Mouse (Mus musculus) embryonic facial prominence, embryonic 13.5 days (tissue): ENCODE measurements around the gene Cubn. TPM values are rescaled to one million over a fixed set of nuclear protein-coding genes. Genes with fewer than 3 reads are reported as not detected.
A peak's percentile ranks its signal among the peaks of the same experiment; 100 is the strongest.

ENCODE experiments used
- ATAC-seq: fragments of 200-750 bp; cut with Nextera tagmentation; 2 replicates; pipeline ENCODE4 v1.8.0; 2017; ENCODE audit warnings: low read depth; ENCODE audit not compliant: insufficient number of reproducible peaks, insufficient read depth, low FRiP score, low TSS enrichment
- H3K27ac ChIP-seq: fragments of 300-500 bp; sonication (generic); 2 replicates; pipeline ENCODE4 v1.5.1; 2015; ENCODE audit warnings: moderate library complexity, mild to moderate bottlenecking, inconsistent platforms
- H3K27me3 ChIP-seq: fragments of 300-500 bp; sonication (generic); 2 replicates; pipeline ENCODE4 v1.6.1; 2015; ENCODE audit warnings: mild to moderate bottlenecking, inconsistent platforms
- H3K36me3 ChIP-seq: fragments of 300-500 bp; sonication (generic); 2 replicates; pipeline ENCODE4 v1.6.1; 2015; ENCODE audit warnings: mild to moderate bottlenecking, inconsistent platforms
- H3K4me1 ChIP-seq: fragments of 300-500 bp; sonication (generic); 2 replicates; pipeline ENCODE4 v1.6.1; 2015; ENCODE audit warnings: inconsistent platforms
- H3K4me2 ChIP-seq: fragments of 300-500 bp; sonication (generic); 2 replicates; pipeline ENCODE4 v1.6.1; 2015; ENCODE audit warnings: moderate library complexity, mild to moderate bottlenecking, inconsistent platforms
- H3K4me3 ChIP-seq: fragments of 300-500 bp; sonication (generic); 2 replicates; pipeline ENCODE4 v1.5.1; 2015; ENCODE audit warnings: mild to moderate bottlenecking, inconsistent platforms
- H3K9ac ChIP-seq: fragments of 300-500 bp; sonication (generic); 2 replicates; pipeline ENCODE4 v1.6.1; 2015; ENCODE audit warnings: mild to moderate bottlenecking, inconsistent platforms
- H3K9me3 ChIP-seq: fragments of 300-500 bp; sonication (generic); 2 replicates; pipeline ENCODE4 v1.6.1; 2016; ENCODE audit warnings: inconsistent platforms
- WGBS: fragments of 180-500 bp; shearing (Covaris S2); methylation state at CpG from one replicate; pipeline ENCODE4 v1.1.7; 2015; ENCODE audit warnings: mixed read lengths; 5-methylcytosine and 5-hydroxymethylcytosine counted together
- polyA plus RNA-seq: library from polyadenylated mRNA; unstranded; fragments of >200 nt; fragmentation: Nextera tagmentation; extraction: Ambion mirVana; gene quantifications from 2 replicates; pipeline ENCODE4 v1.2.1, GENCODE M21; 2015

Cubn gene
- polyA plus RNA-seq, 1 experiment from 2014 or later = 0.14 TPM

DNA sequence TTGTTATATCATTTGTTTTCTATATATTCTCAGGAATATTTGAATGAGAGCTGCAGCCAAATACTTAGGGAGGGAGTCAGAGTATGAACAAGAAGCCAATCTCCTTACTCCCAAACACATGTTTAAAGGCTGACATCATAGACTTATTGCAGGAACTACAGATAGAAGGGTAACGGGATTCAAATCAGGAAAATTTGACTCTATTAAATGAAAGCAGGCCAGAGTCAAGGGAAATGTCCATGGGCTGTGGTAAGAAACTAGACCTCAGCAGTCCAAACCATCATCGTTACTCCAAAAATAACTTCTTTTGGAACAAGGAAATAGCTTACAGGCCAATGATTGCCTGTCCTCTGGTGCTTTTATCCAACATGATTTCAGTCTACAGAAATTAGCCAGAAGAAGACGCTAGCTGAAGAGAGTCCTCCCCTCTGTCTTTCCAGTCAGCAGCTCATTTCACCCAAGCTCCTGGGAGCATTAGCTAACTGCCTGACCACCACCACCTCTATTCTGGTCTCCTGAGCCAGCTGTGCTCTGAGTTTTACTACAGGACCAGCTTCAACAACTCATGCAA is 53.3 kb downstream of the Cubn start:
- H3K4me2 ChIP-seq = no peak overlapping the region
- H3K27me3 ChIP-seq = no peaks in the 10 kb centered on the region
- no peak for ATAC-seq
- no peak overlapping the region for H3K4me3 ChIP-seq
- H3K27ac ChIP-seq = no peak overlapping the region
- WGBS = 74% methylated on average over 3 of the region's 3 CpGs
- H3K9me3 ChIP-seq = no peaks in the 10 kb centered on the region
- no peak overlapping the region for H3K9ac ChIP-seq
- no peaks in the 10 kb centered on the region for H3K36me3 ChIP-seq
- H3K4me1 ChIP-seq = no peaks in the 10 kb centered on the region

DNA sequence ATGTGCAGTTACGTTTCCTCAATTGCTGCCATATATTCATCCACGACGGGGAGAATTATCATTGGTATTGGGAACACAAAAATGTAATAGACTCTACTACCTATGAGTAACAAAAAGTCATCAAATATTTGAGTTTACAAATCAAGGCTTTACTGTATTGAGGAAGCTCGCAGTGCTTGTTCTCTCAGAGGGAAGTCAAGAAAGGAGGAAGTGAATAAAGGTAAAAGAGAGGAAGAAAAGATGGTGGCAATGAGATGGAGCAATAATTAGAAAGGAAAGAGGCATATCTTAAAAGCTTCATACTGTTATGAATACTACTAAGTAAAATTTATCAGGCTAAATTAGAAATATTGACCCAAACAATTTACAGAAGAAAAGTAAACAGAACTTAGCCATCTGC is 59.6 kb downstream of the Cubn start:
- no peaks in the 10 kb centered on the region for H3K9me3 ChIP-seq
- no peaks in the 10 kb centered on the region for H3K36me3 ChIP-seq
- WGBS = 86% methylated on average over 4 of the region's 4 CpGs
- H3K27me3 ChIP-seq = no peaks in the 10 kb centered on the region
- ATAC-seq = no peak
- H3K4me3 ChIP-seq = no peak overlapping the region
- no peak overlapping the region for H3K27ac ChIP-seq
- no peaks in the 10 kb centered on the region for H3K4me1 ChIP-seq
- no peak overlapping the region for H3K9ac ChIP-seq
- H3K4me2 ChIP-seq = no peak overlapping the region

DNA sequence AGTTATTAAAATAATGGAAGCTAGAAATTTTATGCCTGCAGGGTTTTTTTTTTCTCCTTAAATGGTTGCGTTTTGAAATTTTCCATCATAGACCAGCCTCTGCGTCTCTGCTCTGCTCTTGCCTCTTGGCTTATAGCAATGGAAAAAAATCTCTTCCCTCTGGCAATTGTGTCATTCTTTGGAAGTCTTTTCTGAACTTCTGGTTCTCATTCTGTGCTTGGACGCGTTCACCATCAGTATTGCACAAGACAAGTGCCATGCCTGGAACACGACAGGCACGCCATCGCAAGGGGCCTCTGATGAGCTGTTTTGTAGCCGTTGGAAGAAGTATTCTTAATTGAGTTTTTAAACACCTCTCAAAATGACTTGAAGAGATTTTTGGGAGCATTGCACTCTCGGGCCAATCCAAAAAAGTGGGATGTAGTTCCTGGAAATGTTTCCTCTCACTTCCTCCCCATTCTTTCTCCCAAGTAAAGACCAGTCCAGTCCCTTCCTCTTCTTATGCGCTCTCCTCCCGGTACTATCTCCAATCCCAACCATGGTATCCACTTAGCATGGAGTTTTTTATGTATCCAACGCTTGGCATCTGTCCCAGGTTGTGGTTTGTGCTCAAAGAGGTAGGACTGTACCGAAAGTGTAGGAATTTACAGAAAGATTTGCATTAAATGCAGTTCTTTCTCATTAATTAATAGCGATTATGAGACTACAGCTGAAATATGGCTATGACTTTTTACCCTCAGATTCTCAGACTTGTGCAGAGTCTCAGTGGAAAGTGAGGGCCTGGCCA is 69.4 kb downstream of the Cubn start:
- Histone ChIP-seq H3K4me2 (no peak overlapping the region), H3K4me3 (no peak overlapping the region), H3K9me3 (no peaks in the 10 kb centered on the region), H3K4me1 (0 out of 2 replicates have a peak, but pooled peaks cover 5% of the 10 kb centered on the region), H3K27me3 (no peaks in the 10 kb centered on the region), H3K27ac (peak overlapping the region; percentile 51; the same call in 1 of the 2 replicates), H3K9ac (no peak overlapping the region), H3K36me3 (no peaks in the 10 kb centered on the region)
- WGBS = 72% methylated on average over 14 of the region's 14 CpGs
- no peak for ATAC-seq

DNA sequence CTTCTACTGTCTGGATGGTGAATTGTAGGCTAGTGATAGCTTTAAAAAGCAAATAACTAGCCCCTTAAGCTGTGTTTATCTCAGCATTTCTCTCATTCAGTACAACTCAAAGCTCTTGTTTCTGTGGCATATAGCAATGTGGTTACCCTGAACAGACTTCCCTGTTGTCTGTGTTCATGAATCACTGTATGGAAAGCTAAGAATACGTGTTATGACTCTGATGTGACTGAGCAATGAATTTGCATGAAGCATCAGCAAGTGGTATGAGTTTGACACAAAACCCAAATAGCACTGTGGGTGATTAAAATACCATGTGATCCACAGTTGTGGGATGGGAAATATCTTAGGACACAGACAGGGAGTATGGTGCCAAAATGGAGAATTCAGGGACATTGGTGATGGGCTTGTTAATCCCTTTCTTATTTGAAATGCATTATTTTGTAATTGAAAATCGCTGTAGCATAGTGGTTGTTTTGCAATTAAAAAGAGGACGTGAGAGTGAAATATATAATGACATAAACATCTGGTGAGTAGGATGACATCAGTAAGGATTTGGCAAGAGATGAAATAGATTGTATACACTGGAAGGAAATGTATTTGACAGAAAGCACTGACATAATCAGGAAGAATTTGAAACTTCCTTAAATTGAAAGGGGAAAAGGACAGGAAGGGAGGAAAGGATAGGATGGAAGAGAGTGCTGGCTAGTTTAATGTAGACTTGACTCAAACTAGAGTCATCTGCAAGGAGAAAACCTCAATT is 74.7 kb downstream of the Cubn start:
- no peak for ATAC-seq
- Histone ChIP-seq H3K9ac (no peak overlapping the region), H3K9me3 (no peaks in the 10 kb centered on the region), H3K36me3 (no peaks in the 10 kb centered on the region), H3K27ac (no peak overlapping the region), H3K4me3 (no peak overlapping the region), H3K27me3 (no peaks in the 10 kb centered on the region), H3K4me1 (no peaks in the 10 kb centered on the region; the same call in 1 of the 2 replicates), H3K4me2 (no peak overlapping the region)
- WGBS = 67% methylated on average over 3 of the region's 3 CpGs

DNA sequence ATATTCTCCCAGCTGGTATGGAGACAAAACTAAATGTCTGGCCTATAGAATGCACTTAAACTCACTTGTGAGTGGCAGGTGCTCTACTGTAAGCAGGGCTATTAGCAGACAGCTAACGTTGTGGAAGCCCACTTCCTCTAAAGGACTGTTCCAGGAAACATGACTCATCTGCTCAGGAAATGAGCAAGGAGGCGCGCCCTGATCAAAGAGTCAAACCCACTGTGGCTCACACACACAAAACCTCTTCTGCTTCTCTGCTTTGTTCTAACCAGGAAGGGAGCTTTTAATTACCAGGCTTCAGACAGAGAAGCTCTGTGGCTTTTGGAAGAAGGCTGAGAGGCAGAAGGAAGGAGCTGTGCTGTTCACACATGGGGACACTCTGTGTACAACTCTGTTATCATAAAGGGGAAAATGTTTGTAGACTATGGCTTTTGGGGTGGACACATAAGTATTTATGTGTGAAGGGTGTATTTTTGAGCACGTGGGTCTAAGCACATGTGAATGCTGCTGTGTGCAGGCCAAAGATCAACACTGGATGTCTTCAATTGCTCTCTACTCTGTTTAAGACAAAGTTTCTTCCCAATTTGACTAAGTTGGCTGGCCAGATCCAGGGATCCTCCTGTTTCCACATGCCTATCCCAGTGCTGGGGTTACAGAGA is 78.0 kb downstream of the Cubn start:
- 40% methylated on average over 4 of the region's 4 CpGs for WGBS
- H3K27ac ChIP-seq = peak overlapping the region; percentile 58
- H3K4me1 ChIP-seq = peaks cover 7% of the 10 kb centered on the region
- H3K36me3 ChIP-seq = no peaks in the 10 kb centered on the region
- H3K9ac ChIP-seq = no peak overlapping the region
- H3K27me3 ChIP-seq = no peaks in the 10 kb centered on the region
- no peak for ATAC-seq
- no peak overlapping the region for H3K4me2 ChIP-seq
- H3K4me3 ChIP-seq = no peak overlapping the region
- H3K9me3 ChIP-seq = no peaks in the 10 kb centered on the region

DNA sequence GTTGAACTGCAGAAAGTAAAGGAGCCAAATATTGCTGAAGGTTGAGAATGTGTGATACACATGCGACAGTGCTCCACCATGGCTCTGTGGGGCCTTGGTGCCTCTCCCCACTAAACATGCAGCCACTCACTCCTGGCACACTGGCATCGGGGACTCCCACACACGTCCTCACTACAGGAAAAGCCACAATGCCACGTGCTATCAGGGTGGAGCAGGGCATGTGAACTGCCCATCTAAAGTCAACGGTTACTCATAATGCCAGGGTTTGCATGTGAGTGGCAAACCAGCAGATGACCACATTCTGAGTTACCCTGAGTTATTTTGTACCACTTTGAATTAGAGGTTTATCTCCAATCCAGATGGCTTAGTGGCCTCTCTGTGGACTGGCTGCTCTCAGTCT is 81.0 kb downstream of the Cubn start:
- H3K4me2 ChIP-seq = no peak overlapping the region
- no peaks in the 10 kb centered on the region for H3K9me3 ChIP-seq
- peaks cover 15% of the 10 kb centered on the region for H3K4me1 ChIP-seq
- H3K4me3 ChIP-seq = no peak overlapping the region
- WGBS = 76% methylated on average over 5 of the region's 5 CpGs
- H3K9ac ChIP-seq = no peak overlapping the region
- no peak overlapping the region for H3K27ac ChIP-seq
- no peaks in the 10 kb centered on the region for H3K36me3 ChIP-seq
- no peak for ATAC-seq
- H3K27me3 ChIP-seq = no peaks in the 10 kb centered on the region

DNA sequence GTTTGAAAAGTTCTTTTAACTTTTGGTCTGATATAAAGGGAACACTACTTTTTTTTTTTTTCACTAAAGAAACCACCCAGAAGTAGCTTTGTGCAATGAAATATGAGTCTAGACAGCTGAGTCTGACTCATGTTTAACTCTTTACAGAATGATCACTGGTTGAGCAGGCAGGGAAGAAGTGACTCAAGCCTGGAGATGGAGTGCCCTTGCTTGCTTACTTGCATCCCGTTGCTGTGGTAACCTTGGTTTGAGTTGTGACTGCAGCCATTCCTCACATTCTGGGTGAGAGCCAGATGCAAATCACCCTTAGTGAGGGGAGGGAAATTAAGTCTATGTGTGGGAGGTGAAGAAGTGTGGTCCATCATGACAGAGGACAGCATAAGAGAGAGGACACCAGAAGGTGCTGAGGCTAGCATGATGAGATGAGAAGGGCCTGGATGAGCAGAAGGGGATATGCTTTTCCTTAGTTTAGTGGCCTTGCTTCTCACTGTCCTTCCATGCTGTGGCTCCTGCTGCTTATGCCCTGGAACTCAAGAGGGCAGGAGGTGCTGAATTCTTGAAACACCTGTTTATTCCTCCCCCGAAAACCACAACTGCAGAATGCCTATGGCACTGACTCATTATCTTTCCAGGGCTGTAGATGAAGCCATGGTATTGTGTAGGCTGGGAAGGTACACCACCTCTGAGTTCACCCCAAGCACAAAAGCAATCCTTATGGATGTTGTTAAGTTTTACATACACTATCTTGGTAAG is 81.7 kb downstream of the Cubn start:
- ATAC-seq = no peak
- no peak overlapping the region for H3K9ac ChIP-seq
- H3K27me3 ChIP-seq = no peaks in the 10 kb centered on the region
- H3K36me3 ChIP-seq = no peaks in the 10 kb centered on the region
- H3K9me3 ChIP-seq = no peaks in the 10 kb centered on the region
- WGBS = 80% methylated on average over 2 of the region's 2 CpGs
- H3K27ac ChIP-seq = no peak overlapping the region
- no peak overlapping the region for H3K4me3 ChIP-seq
- H3K4me2 ChIP-seq = no peak overlapping the region
- peaks cover 15% of the 10 kb centered on the region for H3K4me1 ChIP-seq

DNA sequence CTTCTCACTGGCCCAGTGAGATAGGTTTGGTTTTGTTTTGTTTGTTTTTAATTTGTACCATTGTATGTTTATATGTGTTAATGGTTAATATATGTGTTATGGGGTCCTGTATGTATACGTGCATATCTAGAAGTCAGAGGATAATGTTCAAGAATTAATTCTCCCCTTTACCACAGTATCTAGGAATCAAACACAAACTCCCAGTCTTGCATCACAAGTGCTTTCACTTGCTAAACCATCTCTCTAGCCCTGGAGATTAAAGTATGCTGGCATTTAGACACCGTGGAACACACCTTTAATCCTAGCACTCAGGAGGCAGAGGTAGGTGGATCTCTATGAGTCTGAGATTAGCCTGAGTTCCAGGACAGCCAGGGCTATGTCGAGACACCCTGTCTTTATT is 83.3 kb downstream of the Cubn start:
- Histone ChIP-seq H3K27me3 (no peaks in the 10 kb centered on the region), H3K36me3 (no peaks in the 10 kb centered on the region), H3K27ac (no peak overlapping the region), H3K9me3 (no peaks in the 10 kb centered on the region), H3K4me1 (peaks cover 15% of the 10 kb centered on the region; the same call in 1 of the 2 replicates), H3K4me2 (no peak overlapping the region), H3K9ac (no peak overlapping the region), H3K4me3 (no peak overlapping the region)
- 85% methylated on average over 3 of the region's 3 CpGs for WGBS
- no peak for ATAC-seq

DNA sequence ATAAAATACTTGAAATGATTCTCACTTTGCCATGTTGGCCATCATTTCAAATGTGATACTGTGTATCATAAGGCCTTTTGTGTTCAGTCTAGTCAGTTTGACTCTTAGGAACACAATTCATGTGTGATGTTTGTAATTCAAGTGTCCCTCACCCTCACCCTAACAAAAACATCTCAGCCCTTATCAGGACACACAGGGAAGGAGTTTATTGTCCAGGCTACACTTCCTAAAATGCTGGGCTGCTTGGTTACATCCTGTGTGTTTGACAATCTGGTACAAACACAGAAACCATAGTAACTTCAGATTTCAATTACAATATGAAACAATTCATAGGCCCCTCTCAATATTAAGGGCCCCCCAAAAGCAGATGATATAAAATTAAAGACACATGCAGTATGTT is 83.9 kb downstream of the Cubn start:
- Histone ChIP-seq H3K4me3 (no peak overlapping the region), H3K27me3 (no peaks in the 10 kb centered on the region), H3K9me3 (no peaks in the 10 kb centered on the region), H3K27ac (peak overlapping the region; percentile 73), H3K4me2 (no peak overlapping the region), H3K4me1 (peaks cover 15% of the 10 kb centered on the region; the same call in 1 of the 2 replicates), H3K36me3 (no peaks in the 10 kb centered on the region), H3K9ac (no peak overlapping the region)
- no peak for ATAC-seq

DNA sequence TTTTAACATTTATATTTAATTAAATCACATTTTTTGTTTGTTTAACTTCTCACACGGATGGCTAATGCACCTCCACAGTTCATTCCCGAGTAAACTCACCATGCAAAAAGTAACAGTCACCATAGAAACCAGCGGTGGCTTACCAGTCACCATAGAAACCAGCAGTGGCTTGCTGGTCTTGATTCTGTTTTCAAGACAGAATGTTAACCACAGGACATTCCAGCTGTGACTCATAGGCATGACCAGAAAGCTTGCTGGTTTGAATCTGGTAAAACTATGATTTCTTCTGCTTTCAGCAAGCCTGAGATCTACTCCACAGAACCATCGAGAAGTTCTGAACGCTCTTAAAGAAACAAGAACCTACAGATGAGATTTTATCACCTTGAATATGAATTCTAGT is 84.3 kb downstream of the Cubn start:
- H3K27ac ChIP-seq = peak overlapping the region; percentile 73; the same call in 1 of the 2 replicates
- no peaks in the 10 kb centered on the region for H3K27me3 ChIP-seq
- 24% methylated on average over 5 of the region's 5 CpGs for WGBS
- no peak overlapping the region for H3K4me2 ChIP-seq
- no peaks in the 10 kb centered on the region for H3K9me3 ChIP-seq
- peaks cover 15% of the 10 kb centered on the region; the same call in 1 of the 2 replicates for H3K4me1 ChIP-seq
- H3K4me3 ChIP-seq = no peak overlapping the region
- no peaks in the 10 kb centered on the region for H3K36me3 ChIP-seq
- H3K9ac ChIP-seq = no peak overlapping the region
- no peak for ATAC-seq
